Mouse (Mus musculus): ENCODE results near the gene Odf4.
"Not testable (repeated sequence)": the region's sequence is repeated elsewhere in the genome, so short reads cannot be mapped to it uniquely, and the experiment has no call there.

Odf4 gene

GRCm38 (mm10) chr11:68947542-68947993 lies 20.7 kb upstream of the Odf4 start:
- no peak for DNase-seq (ENCODE audit: extremely low read depth, insufficient read length, low spot score)

- peak; percentile 60 for DNase-seq (ENCODE audit: extremely low read depth, insufficient read length, low spot score)
Measured at GRCm38 (mm10) chr11:68946806-68947440, 20.0 kb upstream of the Odf4 start.

- peak; percentile 17 for DNase-seq (ENCODE audit: extremely low read depth, insufficient read length, low spot score)
Measured at GRCm38 (mm10) chr11:68946001-68946400, 19.1 kb upstream of the Odf4 start.

- no peak for DNase-seq (ENCODE audit: extremely low read depth, insufficient read length, low spot score)
Measured at GRCm38 (mm10) chr11:68945245-68945644, 18.4 kb upstream of the Odf4 start.

- DNase-seq (ENCODE audit: extremely low read depth, insufficient read length, low spot score) = no peak
Measured at GRCm38 (mm10) chr11:68942731-68943130, 15.8 kb upstream of the Odf4 start.

- no peak for DNase-seq (ENCODE audit: extremely low read depth, insufficient read length, low spot score)
Measured at GRCm38 (mm10) chr11:68940516-68940915, 13.6 kb upstream of the Odf4 start.

GRCm38 (mm10) chr11:68939451-68940304 lies 12.8 kb upstream of the Odf4 start:
- peak; percentile 79 for DNase-seq (ENCODE audit: extremely low read depth, insufficient read length, low spot score)

- not testable (repeated sequence) for DNase-seq (ENCODE audit: extremely low read depth, insufficient read length, low spot score)
Measured at GRCm38 (mm10) chr11:68936951-68937350, 10.1 kb upstream of the Odf4 start.

- no peak for DNase-seq (ENCODE audit: extremely low read depth, insufficient read length, low spot score)
Measured at GRCm38 (mm10) chr11:68933885-68934507, 7.1 kb upstream of the Odf4 start.

- DNase-seq (ENCODE audit: extremely low read depth, insufficient read length, low spot score) = no peak
Measured at GRCm38 (mm10) chr11:68929947-68930346, 3.1 kb upstream of the Odf4 start.

GRCm38 (mm10) chr11:68924749-68925148 lies 2.1 kb downstream of the Odf4 start:
- DNase-seq (ENCODE audit: extremely low read depth, insufficient read length, low spot score) = no peak

GRCm38 (mm10) chr11:68923191-68923590 lies 3.7 kb downstream of the Odf4 start:
- no peak for DNase-seq (ENCODE audit: extremely low read depth, insufficient read length, low spot score)

GRCm38 (mm10) chr11:68914566-68914965 lies 12.3 kb downstream of the Odf4 start:
- no peak for DNase-seq (ENCODE audit: extremely low read depth, insufficient read length, low spot score)

- no peak for DNase-seq (ENCODE audit: extremely low read depth, insufficient read length, low spot score)
Measured at GRCm38 (mm10) chr11:68911531-68912177, 15.2 kb downstream of the Odf4 start.

GRCm38 (mm10) chr11:68908846-68909503 lies 17.9 kb downstream of the Odf4 start:
- DNase-seq (ENCODE audit: extremely low read depth, insufficient read length, low spot score) = no peak

- DNase-seq (ENCODE audit: extremely low read depth, insufficient read length, low spot score) = no peak
Measured at GRCm38 (mm10) chr11:68907251-68907650, 19.6 kb downstream of the Odf4 start.

GRCm38 (mm10) chr11:68906461-68906790 lies 20.5 kb downstream of the Odf4 start:
- peak; percentile 53 for DNase-seq (ENCODE audit: extremely low read depth, insufficient read length, low spot score)

- peak; percentile 27 for DNase-seq (ENCODE audit: extremely low read depth, insufficient read length, low spot score)
Measured at GRCm38 (mm10) chr11:68905665-68906460, 21.0 kb downstream of the Odf4 start.

GRCm38 (mm10) chr11:68905138-68905531 lies 21.7 kb downstream of the Odf4 start:
- no peak for DNase-seq (ENCODE audit: extremely low read depth, insufficient read length, low spot score)

Data from 3134 (cell line).